Mouse (Mus musculus) fibroblast of lung, adult 2 months (primary cell): Measurements from ENCODE around the gene Odf2l.

ENCODE experiments used
- DNase-seq: peaks from one replicate; pipeline ENCODE4 v3.0.0-alpha.2; 2011; ENCODE audit warnings: low read depth

Gene Odf2l

GRCm38 (mm10) chr3:145140236-145140635 is 21.8 kb downstream of the Odf2l start:
- no peak for DNase-seq

GRCm38 (mm10) chr3:145142925-145143324 is 24.5 kb downstream of the Odf2l start:
- no peak for DNase-seq

GRCm38 (mm10) chr3:145143856-145144255 is 25.5 kb downstream of the Odf2l start:
- no peak for DNase-seq

GRCm38 (mm10) chr3:145146871-145147270 is 28.5 kb downstream of the Odf2l start:
- no peak for DNase-seq

GRCm38 (mm10) chr3:145147483-145147882 is 29.1 kb downstream of the Odf2l start:
- no peak for DNase-seq

- no peak for DNase-seq
Measured at GRCm38 (mm10) chr3:145147952-145148351, 29.6 kb downstream of the Odf2l start.

- no peak for DNase-seq
Measured at GRCm38 (mm10) chr3:145151092-145151491, 32.7 kb downstream of the Odf2l start.

- no peak for DNase-seq
Measured at GRCm38 (mm10) chr3:145151933-145152332, 33.5 kb downstream of the Odf2l start.

- peak; percentile 19 for DNase-seq
Measured at GRCm38 (mm10) chr3:145156883-145157282, 38.5 kb downstream of the Odf2l start.

GRCm38 (mm10) chr3:145158441-145158840 is 40.1 kb downstream of the Odf2l start:
- no peak for DNase-seq

- DNase-seq = no peak
Measured at GRCm38 (mm10) chr3:145166741-145167140, 48.4 kb downstream of the Odf2l start.

- DNase-seq = no peak
Measured at GRCm38 (mm10) chr3:145167766-145168165, 49.4 kb downstream of the Odf2l start.

GRCm38 (mm10) chr3:145168844-145169696 is 50.7 kb downstream of the Odf2l start:
- DNase-seq = no peak

GRCm38 (mm10) chr3:145170028-145170427 is 51.6 kb downstream of the Odf2l start:
- no peak for DNase-seq

GRCm38 (mm10) chr3:145170604-145171389 is 52.4 kb downstream of the Odf2l start:
- no peak for DNase-seq

GRCm38 (mm10) chr3:145171390-145172060 is 53.1 kb downstream of the Odf2l start:
- no peak for DNase-seq

GRCm38 (mm10) chr3:145184645-145185044 is 66.3 kb downstream of the Odf2l start:
- DNase-seq = no peak

GRCm38 (mm10) chr3:145191972-145192371 is 73.6 kb downstream of the Odf2l start:
- DNase-seq = no peak

- no peak for DNase-seq
Measured at GRCm38 (mm10) chr3:145195240-145195923, 77.0 kb downstream of the Odf2l start.

- peak; percentile 30 for DNase-seq
Measured at GRCm38 (mm10) chr3:145198050-145198449, 79.7 kb downstream of the Odf2l start.
